Mouse (Mus musculus) left cerebral cortex, adult 2 months (tissue): Measurements from ENCODE around the gene Gm17402. TPM values are rescaled to one million over a fixed set of nuclear protein-coding genes. Genes with fewer than 3 reads are reported as not detected.
A peak's percentile ranks its signal among the peaks of the same experiment; 100 is the strongest.

Experiments
- DNase-seq, 2 experiments: peaks; one replicate each; pipeline ENCODE4 v3.0.0; 2021 to 2022; ENCODE audit warnings: low spot score in 2 of 2, mixed read lengths in 1 of 2; ENCODE audit errors: extremely low spot score in 1 of 2
- H3K27ac ChIP-seq: fragments of 200-600 bp; 2 replicates; pipeline ENCODE4 v1.8.1; 2022
- H3K4me3 ChIP-seq: fragments of 200-600 bp; 2 replicates; pipeline ENCODE4 v1.8.1; 2022
- CTCF ChIP-seq: fragments of 200-600 bp; IDR thresholded peaks from 2 replicates; pipeline ENCODE4 v1.8.1; 2022; ENCODE audit warnings: antibody characterized with exemption, mild to moderate bottlenecking, moderate library complexity
- intact Hi-C: fragments of 180-260 bp; cut with DNase I; formaldehyde crosslinking; loops from one replicate; pipeline ENCODE4 v1.15.1; 2025
- long read RNA-seq, 2 experiments: library from polyadenylated mRNA; stranded (forward); transcript quantifications; one replicate each; pipeline ENCODE4 v2.0.0; 2021; ENCODE audit warnings: borderline mapping rate in 2 of 2
- total RNA-seq, 2 experiments: library from RNA; stranded (reverse); gene quantifications; 2 replicates each; pipeline ENCODE4 v1.2.3; 2021

Gm17402 gene
- total RNA-seq = not detected
- long read RNA-seq, experiment 1 = 0 reads
- long read RNA-seq, experiment 2 = 0 reads

- no peak for TF ChIP-seq CTCF
- peak within 1 kb of the TSS; percentile 56 for H3K4me3 ChIP-seq
- no peak for DNase-seq
- intact Hi-C loops = no loop called here
- H3K27ac ChIP-seq = no peak within 1 kb of the TSS
Measured at GRCm38 (mm10) chr3:67375063-67375462, at the start of gene Gm17402. TSS of gene Gm17402 (minus strand) at chr3:67375163.

DNA sequence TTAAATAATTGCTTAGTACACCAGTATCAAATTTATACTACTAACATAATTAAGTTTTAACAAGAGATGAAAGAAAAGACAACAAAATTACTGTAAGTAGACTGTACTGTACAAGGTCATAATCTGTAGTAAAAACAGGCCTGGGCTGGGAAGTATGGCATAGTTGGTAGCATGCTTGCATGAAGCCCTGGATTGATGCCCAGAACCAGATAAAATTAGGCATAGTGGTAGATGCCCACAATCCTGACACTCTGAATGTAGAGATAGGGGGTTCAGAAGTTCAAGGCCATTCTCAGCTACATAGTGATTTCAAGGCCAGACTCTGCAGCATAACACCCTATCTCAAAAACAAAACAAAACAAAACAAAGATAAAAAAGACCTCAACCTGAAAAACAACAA is 3.3 kb upstream of the Gm17402 start:
- intact Hi-C loops = no loop called here
- no peak overlapping the region for H3K4me3 ChIP-seq
- H3K27ac ChIP-seq = no peak overlapping the region
- TF ChIP-seq CTCF = no peak
- no peak for DNase-seq

- no peak for TF ChIP-seq CTCF
- Histone ChIP-seq H3K4me3 (peak overlapping the region; percentile 56), H3K27ac (no peak overlapping the region)
- DNase-seq = no peak
- intact Hi-C loops = no loop called here
Measured at GRCm38 (mm10) chr3:67374360-67374778, 594 bp downstream of the Gm17402 start.

- Histone ChIP-seq H3K4me3 (peak within 1 kb of the TSS; percentile 56), H3K27ac (no peak within 1 kb of the TSS)
- peak; percentile 89 to 90 for DNase-seq
- peak; percentile 8 for TF ChIP-seq CTCF
- intact Hi-C loops = no loop called here
Measured at GRCm38 (mm10) chr3:67373872-67374271, 1.1 kb downstream of the Gm17402 start, which contains the start of gene Mlf1. TSS of gene Mlf1 (plus strand) at chr3:67374097.

- no peak for TF ChIP-seq CTCF
- DNase-seq = no peak
- intact Hi-C loops = no loop called here
- H3K4me3 ChIP-seq = no peak overlapping the region
- H3K27ac ChIP-seq = no peak overlapping the region
Measured at GRCm38 (mm10) chr3:67372781-67373180, 2.2 kb downstream of the Gm17402 start.

DNA sequence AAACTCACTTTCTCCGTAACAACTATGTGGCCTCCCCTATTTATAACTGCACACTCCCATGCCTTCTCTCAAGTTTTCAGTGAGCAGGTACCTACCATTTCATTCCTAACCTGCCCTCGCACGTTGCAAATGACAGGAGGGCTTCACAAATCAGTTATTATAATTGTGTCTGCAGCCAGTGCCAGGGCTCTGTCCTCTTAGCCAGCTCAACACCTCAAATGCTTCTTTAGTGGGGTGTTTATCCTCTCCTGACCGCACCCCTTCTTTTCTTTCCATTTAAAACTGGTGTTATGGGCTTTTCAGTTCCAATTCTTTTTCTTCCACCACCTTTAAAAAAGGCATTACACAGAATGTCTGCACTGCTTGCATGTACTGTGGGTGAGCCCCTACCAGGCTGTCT is 2.8 kb downstream of the Gm17402 start:
- no peak for DNase-seq
- TF ChIP-seq CTCF = no peak
- H3K27ac ChIP-seq = no peak overlapping the region
- no peak overlapping the region for H3K4me3 ChIP-seq
- intact Hi-C loops = no loop called here

DNA sequence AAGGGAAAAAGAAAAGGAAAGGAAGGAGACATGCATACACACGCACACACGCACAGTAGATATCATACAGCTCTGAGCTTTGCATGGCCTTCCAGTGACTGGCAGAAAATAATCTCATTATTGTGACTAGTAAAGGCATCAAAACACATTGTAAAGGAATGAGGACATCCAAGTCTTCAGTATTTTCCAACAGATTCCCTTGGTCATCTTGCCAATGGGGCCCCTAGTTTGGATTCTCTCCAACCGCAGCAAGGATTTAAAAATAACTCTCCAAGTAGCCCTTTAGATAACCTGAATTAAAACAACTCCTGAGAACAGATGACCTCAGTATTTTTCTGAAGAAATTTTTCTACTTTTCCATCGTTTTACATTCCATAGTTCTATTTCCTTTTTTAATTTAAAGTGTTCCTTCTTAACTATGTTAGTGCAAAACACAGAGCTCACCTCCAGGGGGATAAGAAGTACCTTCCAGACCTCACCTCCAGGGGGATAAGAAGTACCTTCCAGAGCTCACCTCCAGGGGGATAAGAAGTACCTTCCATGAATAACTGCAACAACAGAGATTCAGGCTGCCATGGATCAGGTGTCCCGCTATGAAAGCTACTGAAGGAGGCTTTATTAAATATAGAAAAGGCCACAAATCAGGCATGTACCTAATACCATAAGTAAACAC is 5.4 kb downstream of the Gm17402 start:
- intact Hi-C loops = no loop called here
- H3K27ac ChIP-seq = no peak overlapping the region
- TF ChIP-seq CTCF = no peak; the same call in 1 of the 2 replicates
- no peak for DNase-seq
- no peak overlapping the region for H3K4me3 ChIP-seq

DNA sequence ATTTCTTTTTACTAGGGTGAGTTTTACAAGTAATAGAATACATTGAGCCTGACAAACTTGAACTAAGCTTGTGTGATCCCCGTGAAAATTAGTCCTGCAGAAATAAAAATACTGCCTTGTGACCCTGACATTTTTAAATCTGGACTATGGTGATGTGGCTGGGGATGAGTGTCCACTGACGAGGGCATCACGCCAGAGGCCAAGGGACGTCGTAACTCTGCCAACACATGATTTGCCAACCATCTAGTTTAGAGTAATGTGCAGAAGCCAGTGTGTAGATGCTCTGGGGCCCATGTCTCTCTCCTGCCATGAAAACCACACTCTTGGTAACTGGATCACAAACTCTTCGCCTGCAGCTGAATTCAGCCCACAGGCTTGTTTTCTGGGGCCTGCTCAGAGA is 7.5 kb downstream of the Gm17402 start:
- Histone ChIP-seq H3K27ac (no peak overlapping the region), H3K4me3 (no peak overlapping the region)
- DNase-seq = no peak
- intact Hi-C loops = no loop called here
- no peak for TF ChIP-seq CTCF

DNA sequence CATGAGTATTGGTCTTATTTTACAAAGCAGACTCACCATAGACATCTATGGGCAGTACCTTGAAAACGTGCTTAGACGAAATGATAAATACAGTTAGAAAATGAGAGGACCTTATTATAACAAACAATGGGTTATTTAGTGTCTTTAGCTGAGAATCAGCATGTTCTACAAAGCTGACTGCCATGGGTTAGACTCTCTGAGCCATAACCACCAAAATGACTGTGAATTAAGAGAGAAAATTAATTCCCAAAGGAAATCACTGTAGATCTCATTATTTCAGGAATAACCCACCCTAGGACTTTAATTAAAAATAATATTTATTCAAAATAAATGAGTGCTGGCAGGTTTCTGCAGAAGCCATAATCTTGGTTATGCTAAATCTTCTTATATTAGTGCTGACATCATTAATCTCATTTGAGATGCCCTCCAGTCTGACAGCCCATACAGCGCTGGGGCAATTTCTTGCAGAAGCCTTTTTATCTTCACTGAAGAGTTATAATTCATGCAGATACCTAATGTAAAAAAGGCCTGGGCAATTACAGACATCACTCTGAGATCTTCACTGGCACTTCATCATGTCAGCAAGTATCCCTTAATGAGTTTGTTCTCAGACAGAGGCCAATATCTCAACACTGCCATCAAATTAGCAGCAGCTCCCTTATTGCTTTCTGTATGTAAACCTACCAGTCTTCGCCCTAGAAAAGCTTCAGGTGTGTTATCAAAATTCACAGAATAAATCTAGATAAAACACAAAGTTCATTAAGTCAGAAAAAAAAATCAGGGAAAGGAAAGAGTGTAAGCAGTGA is 8.7 kb downstream of the Gm17402 start:
- Histone ChIP-seq H3K27ac (no peak overlapping the region), H3K4me3 (no peak overlapping the region)
- intact Hi-C loops = no loop called here
- no peak for DNase-seq
- no peak for TF ChIP-seq CTCF

- no peak for TF ChIP-seq CTCF
- Histone ChIP-seq H3K27ac (no peak overlapping the region), H3K4me3 (no peak overlapping the region)
- intact Hi-C loops = no loop called here
- DNase-seq = no peak
Measured at GRCm38 (mm10) chr3:67358376-67358775, 16.6 kb downstream of the Gm17402 start.

DNA sequence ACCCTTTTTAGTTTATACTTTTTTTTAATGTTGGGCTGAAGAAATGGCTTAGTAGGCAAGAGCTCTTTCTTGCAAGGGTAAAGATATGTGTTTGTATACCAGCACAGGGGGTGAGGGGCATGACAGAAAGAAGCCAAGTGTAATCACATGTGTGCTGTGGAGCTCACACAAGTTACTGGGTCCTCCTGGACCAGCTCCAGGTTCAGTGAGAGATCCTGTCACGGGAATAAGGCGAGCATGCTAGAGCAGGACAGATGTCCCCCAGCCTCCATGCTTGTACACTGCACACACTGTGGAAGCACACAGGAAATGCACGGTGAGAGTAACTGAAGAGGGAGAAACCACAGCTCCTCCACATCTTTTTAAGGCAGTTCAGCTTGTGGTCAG is 22.2 kb downstream of the Gm17402 start:
- intact Hi-C loops = loop anchor here (2.0 kb wide), 2 partner anchors 78 to 216 kb away; partner anchors contain the start of gene Gfm1
- Histone ChIP-seq H3K4me3 (no peak overlapping the region), H3K27ac (no peak overlapping the region)
- no peak for TF ChIP-seq CTCF
- DNase-seq = no peak

- no peak overlapping the region for H3K4me3 ChIP-seq
- no peak overlapping the region for H3K27ac ChIP-seq
- intact Hi-C loops = loop anchor here (2.0 kb wide), 2 partner anchors 79 to 217 kb away; partner anchors contain the start of gene Gfm1
- TF ChIP-seq CTCF = peak; percentile 93
- peak; percentile 31 for DNase-seq
Measured at GRCm38 (mm10) chr3:67352128-67352762, 22.7 kb downstream of the Gm17402 start.
